Mouse (Mus musculus) T-cell, adult 66 days (primary cell): Measurements from ENCODE around the gene Gm21891. TPM values are rescaled to one million over a fixed set of nuclear protein-coding genes. Genes with fewer than 3 reads are reported as not detected.

Experiments
- total RNA-seq, 2 experiments: library from RNA; stranded (reverse); gene quantifications; 3 replicates in 1 of 2; 4 replicates in 1 of 2; pipeline ENCODE4 v1.2.4; 2023

Gene Gm21891
- total RNA-seq, result not detected

DNA sequence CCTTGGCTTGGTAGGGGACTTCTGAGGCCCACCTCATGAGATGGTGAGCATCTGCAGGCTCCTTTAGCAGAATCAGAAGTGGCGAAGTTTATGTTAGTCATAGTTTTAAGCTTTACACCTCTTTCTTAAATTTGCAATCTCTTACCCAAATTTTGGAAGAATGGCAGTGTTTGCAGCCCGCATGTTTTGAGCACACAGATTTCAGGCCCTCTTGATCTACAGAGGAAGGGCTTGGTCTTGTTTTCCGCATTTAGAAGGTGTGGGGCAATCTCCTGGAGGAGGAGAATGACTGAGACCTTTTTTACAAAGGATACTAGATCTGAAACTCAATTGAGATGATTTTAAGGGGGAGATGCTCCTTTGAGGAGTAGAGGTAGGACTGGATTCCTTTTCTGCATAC lies at the start of gene Gm21891:
Gene Gm21891, minus strand, starts transcription at position 101 of the 400 bp plus-strand sequence.

DNA sequence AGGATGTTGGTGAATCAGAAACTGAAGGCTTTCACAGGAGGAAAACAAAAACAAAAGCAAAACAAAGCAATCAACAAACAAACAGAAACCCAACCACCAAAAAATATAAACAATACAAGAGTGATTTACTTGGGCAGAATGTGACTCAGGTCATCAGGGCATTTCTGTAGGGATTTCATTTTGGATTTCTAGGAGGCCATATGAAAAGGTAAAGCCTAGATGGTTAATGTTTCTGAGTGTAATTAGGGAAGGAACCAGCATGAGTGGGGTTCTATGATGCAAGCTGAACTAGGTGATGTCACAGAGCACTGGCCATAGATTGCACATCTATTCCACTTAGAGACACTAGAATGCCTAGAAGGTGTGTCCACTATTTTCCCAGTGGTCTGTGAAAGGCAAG lies 28.4 kb upstream of the Gm21891 start, which contains the start of gene Gm21425:
Gene Gm21425, plus strand, starts transcription at position 301 of the 400 bp plus-strand sequence.

Other genes starting within 250 kb of the Gm21891 start
- not detected for gene Gm20807, start 90.6 kb downstream of the Gm21891 start, total RNA-seq
- not detected for gene Gm21425, start 28.5 kb upstream of the Gm21891 start, total RNA-seq
- not detected for gene Gm21828, start 90.4 kb upstream of the Gm21891 start, total RNA-seq
- gene Gm21440, start 118.9 kb upstream of the Gm21891 start, total RNA-seq, result not detected
- not detected for gene Gm21454, start 119.0 kb upstream of the Gm21891 start, total RNA-seq
- gene Gm21725, start 215.6 kb upstream of the Gm21891 start, total RNA-seq, result not detected